Mouse (Mus musculus) T-cell, adult 2 months (primary cell): Measurements from ENCODE around the gene Stxbp3.
A peak's percentile ranks its signal among the peaks of the same experiment; 100 is the strongest.
"Not testable (repeated sequence)": the region's sequence is repeated elsewhere in the genome, so short reads cannot be mapped to it uniquely, and the experiment has no call there.

ENCODE experiments used
- DNase-seq: peaks from one replicate; pipeline ENCODE4 v3.0.0; 2022; ENCODE audit warnings: low spot score

The Stxbp3 gene

GRCm38 (mm10) chr3:108840000-108840715 lies at the start of gene Stxbp3:
Stxbp3 (minus strand) TSS chr3:108840526.
- DNase-seq, result peak; percentile 98

GRCm38 (mm10) chr3:108889908-108890307 lies 49.6 kb upstream of the Stxbp3 start, which contains the start of gene Fndc7:
Fndc7 (minus strand) TSS chr3:108890008.
- no peak for DNase-seq

GRCm38 (mm10) chr3:108887618-108887975 lies 47.3 kb upstream of the Stxbp3 start:
- no peak for DNase-seq

GRCm38 (mm10) chr3:108886934-108887617 lies 46.8 kb upstream of the Stxbp3 start:
- DNase-seq, result no peak

- DNase-seq, result no peak
Observed at GRCm38 (mm10) chr3:108885686-108886530, 45.6 kb upstream of the Stxbp3 start.

- DNase-seq, result no peak
Observed at GRCm38 (mm10) chr3:108884706-108885289, 44.5 kb upstream of the Stxbp3 start.

- no peak for DNase-seq
Observed at GRCm38 (mm10) chr3:108883067-108883466, 42.7 kb upstream of the Stxbp3 start.

- DNase-seq, result not testable (repeated sequence)
Observed at GRCm38 (mm10) chr3:108881873-108882272, 41.5 kb upstream of the Stxbp3 start.

- DNase-seq, result peak; percentile 78
Observed at GRCm38 (mm10) chr3:108880544-108881507, 40.5 kb upstream of the Stxbp3 start.

GRCm38 (mm10) chr3:108879836-108880435 lies 39.6 kb upstream of the Stxbp3 start:
- no peak for DNase-seq

GRCm38 (mm10) chr3:108879129-108879528 lies 38.8 kb upstream of the Stxbp3 start:
- no peak for DNase-seq

- no peak for DNase-seq
Observed at GRCm38 (mm10) chr3:108870631-108871030, 30.3 kb upstream of the Stxbp3 start.

- no peak for DNase-seq
Observed at GRCm38 (mm10) chr3:108867449-108867848, 27.1 kb upstream of the Stxbp3 start.

- DNase-seq, result peak; percentile 78
Observed at GRCm38 (mm10) chr3:108865676-108866075, 25.4 kb upstream of the Stxbp3 start.

GRCm38 (mm10) chr3:108865129-108865528 lies 24.8 kb upstream of the Stxbp3 start:
- no peak for DNase-seq

GRCm38 (mm10) chr3:108863091-108863490 lies 22.8 kb upstream of the Stxbp3 start:
- no peak for DNase-seq

GRCm38 (mm10) chr3:108862282-108862681 lies 22.0 kb upstream of the Stxbp3 start:
- DNase-seq, result not testable (repeated sequence)

- no peak for DNase-seq
Observed at GRCm38 (mm10) chr3:108860786-108861185, 20.5 kb upstream of the Stxbp3 start.

GRCm38 (mm10) chr3:108858231-108858770 lies 18.0 kb upstream of the Stxbp3 start:
- DNase-seq, result no peak

- no peak for DNase-seq
Observed at GRCm38 (mm10) chr3:108857714-108858113, 17.4 kb upstream of the Stxbp3 start.
